In genomic region chr11:74771650-74772049, GRCm38 (mm10) we compare ENCODE assay signal across 8 mouse cellular contexts. TPM values are rescaled to one million over a fixed set of nuclear protein-coding genes. Genes with fewer than 3 reads are reported as not detected.
DNase-seq lines count a peak whose midpoint lies in the region; ATAC-seq and TF ChIP-seq lines count a peak whose summit lies in the region.

No protein-coding gene starts in this region.

- no peaks in the 10 kb centered on the region for H3K4me1 ChIP-seq in cerebellum, adult 2 months (ENCODE audit: control insufficient read depth, insufficient read depth, low read length)
- H3K4me1 ChIP-seq in testis, adult 2 months (ENCODE audit: control insufficient read depth, insufficient read depth, low read length) = peaks cover 2% of the 10 kb centered on the region; the same call in 1 of the 2 replicates
- peaks cover 23% of the 10 kb centered on the region for H3K4me1 ChIP-seq in liver, embryonic 12.5 days

- H3K27me3 ChIP-seq in cerebellum, adult 2 months (ENCODE audit: control insufficient read depth, insufficient read depth, low read length) = no peaks in the 10 kb centered on the region
- H3K27me3 ChIP-seq in testis, adult 2 months (ENCODE audit: control insufficient read depth, insufficient read depth, low read length) = no peaks in the 10 kb centered on the region
- no peaks in the 10 kb centered on the region for H3K27me3 ChIP-seq in liver, embryonic 12.5 days (replicated peaks)

- no peak for DNase-seq in cerebellum, adult 2 months
- DNase-seq in cerebellum, adult 11-12 months = no peak
- no peak for DNase-seq in testis, postnatal 10 days (ENCODE audit: low spot score)
- DNase-seq in thymus, postnatal 25 days = no peak
- no peak for DNase-seq in right cerebral cortex, adult 18-20 months
- DNase-seq in testis, postnatal 14 days (ENCODE audit: low spot score) = no peak

- no peak for TF ChIP-seq CTCF in cerebellum, adult 2 months (IDR thresholded peaks at IDR 0.05; ENCODE audit: borderline replicate concordance, insufficient read depth, low read depth, low read length)
- no peak for TF ChIP-seq CTCF in testis, adult 2 months (IDR thresholded peaks at IDR 0.05; ENCODE audit: control insufficient read depth, insufficient read depth, insufficient replicate concordance, low read depth, low read length)

- no peaks in the 10 kb centered on the region for H3K36me3 ChIP-seq in testis, adult 2 months (ENCODE audit: control insufficient read depth, insufficient read depth, low read length)
- H3K36me3 ChIP-seq in liver, embryonic 12.5 days = peaks cover 36% of the 10 kb centered on the region

- H3K4me3 ChIP-seq in cerebellum, adult 2 months (replicated peaks; ENCODE audit: insufficient read depth, low read depth, low read length) = peak overlapping the region; percentile 92
- peak overlapping the region; percentile 96 for H3K4me3 ChIP-seq in testis, adult 2 months (ENCODE audit: control insufficient read depth, low read depth, low read length)
- H3K4me3 ChIP-seq in liver, embryonic 12.5 days = peak overlapping the region; percentile 93

- H3K4me2 ChIP-seq in liver, embryonic 12.5 days = peak overlapping the region; percentile 87

- no peak for ATAC-seq in liver, embryonic 12.5 days

- 60% methylated on average over 4 of the region's 4 CpGs for WGBS in cerebellum, adult 2 months
- 57% methylated on average over 4 of the region's 4 CpGs for WGBS in liver, embryonic 12.5 days (ENCODE audit: insufficient replicate concordance)

- no peaks in the 10 kb centered on the region for H3K9me3 ChIP-seq in liver, embryonic 12.5 days (replicated peaks)

- peak overlapping the region; percentile 83; the same call in 1 of the 2 replicates for H3K9ac ChIP-seq in liver, embryonic 12.5 days

- TF ChIP-seq POLR2A in cerebellum, adult 2 months (IDR thresholded peaks at IDR 0.05; ENCODE audit: borderline replicate concordance, insufficient read depth, low read length) = no peak
- no peak for TF ChIP-seq POLR2A in testis, adult 2 months (IDR thresholded peaks at IDR 0.05; ENCODE audit: control insufficient read depth, low read depth, low read length)

- H3K27ac ChIP-seq in cerebellum, adult 2 months (ENCODE audit: insufficient read depth, low read length) = no peak overlapping the region
- H3K27ac ChIP-seq in testis, adult 2 months (ENCODE audit: control insufficient read depth, insufficient read depth, low read depth, low read length) = no peak overlapping the region
- H3K27ac ChIP-seq in liver, embryonic 12.5 days = no peak overlapping the region

RNA-seq across cellular contexts. Expression of gene Mettl16, which starts 1.0 kb away (rescaled TPM):
- polyA plus RNA-seq in cerebellum, adult 2 months (2012; rRNA removed) = 17.6 and 18.5 TPM in 2 replicates
- polyA plus RNA-seq in testis, adult 2 months (2012; rRNA removed) = 5.3 and 6.4 TPM in 2 replicates
- polyA plus RNA-seq in liver, embryonic 12.5 days (2016; fragmentation: Nextera tagmentation; extraction: Ambion mirVana) = 44.3 and 46.6 TPM in 2 replicates

RNA-seq across cellular contexts. Expression of gene Pafah1b1, which starts 47.2 kb away (rescaled TPM):
- polyA plus RNA-seq in cerebellum, adult 2 months (2012; rRNA removed) = 185 and 190 TPM in 2 replicates
- polyA plus RNA-seq in testis, adult 2 months (2012; rRNA removed) = 39.3 and 53.4 TPM in 2 replicates
- polyA plus RNA-seq in liver, embryonic 12.5 days (2016; fragmentation: Nextera tagmentation; extraction: Ambion mirVana) = 54.3 and 54.7 TPM in 2 replicates

RNA-seq across cellular contexts. Expression of gene Mnt, which starts 59.1 kb away (rescaled TPM):
- 17.9 and 18.0 TPM in 2 replicates for polyA plus RNA-seq in cerebellum, adult 2 months (2012; rRNA removed)
- 42.6 and 44.0 TPM in 2 replicates for polyA plus RNA-seq in testis, adult 2 months (2012; rRNA removed)
- 1.9 and 2.0 TPM in 2 replicates for polyA plus RNA-seq in liver, embryonic 12.5 days (2016; fragmentation: Nextera tagmentation; extraction: Ambion mirVana)
